Mouse (Mus musculus): Measurements from ENCODE around the gene Trim71.

DNA sequence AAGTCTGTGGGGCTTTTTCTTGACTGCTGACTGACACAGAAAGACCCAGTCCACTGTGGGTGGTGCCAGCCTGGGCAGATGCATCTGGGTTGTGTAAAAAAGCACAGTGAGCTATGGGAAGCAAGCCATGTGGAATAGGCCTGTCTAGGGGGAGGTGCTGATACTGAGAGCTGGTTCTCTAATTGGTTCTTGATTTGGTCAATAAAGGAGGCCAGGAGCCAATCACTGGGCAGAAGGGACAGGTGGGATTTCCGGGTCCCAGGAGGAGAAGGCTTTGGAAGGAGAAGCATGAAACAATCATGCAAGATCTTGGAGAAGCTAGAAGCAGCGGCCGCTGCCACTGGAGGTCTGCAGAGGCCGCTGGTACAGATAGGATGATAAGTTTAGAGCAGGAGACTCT, 48.4 kb upstream of the Trim71 start:
- TF ChIP-seq E2F4 (IDR thresholded peaks at IDR 0.05; ENCODE audit: borderline replicate concordance, low read depth, low read length) (no peak), CTCF (IDR thresholded peaks at IDR 0.05 in 2 of 3, conservative IDR thresholded peaks at IDR 0.05 in 1 of 3; ENCODE audit: control insufficient read depth in 1 of 3, insufficient read depth in 1 of 3, low read depth in 2 of 3, low read length in 3 of 3, poor library complexity in 1 of 3, severe bottlenecking in 1 of 3) (no peak), POLR2A (IDR thresholded peaks at IDR 0.05; ENCODE audit: control insufficient read depth in 1 of 2, insufficient read depth in 1 of 2, low read depth in 1 of 2, low read length in 2 of 2, poor library complexity in 1 of 2) (no peak), GATA1 (IDR thresholded peaks at IDR 0.05; ENCODE audit: low read depth, low read length) (no peak), EP300 (IDR thresholded peaks at IDR 0.05; ENCODE audit: low read depth in 1 of 2, low read length in 2 of 2) (no peak), ZMIZ1 (IDR thresholded peaks at IDR 0.05; ENCODE audit: low read depth, low read length) (no peak), CHD1 (IDR thresholded peaks at IDR 0.05; ENCODE audit: low read depth, low read length) (no peak), MXI1 (IDR thresholded peaks at IDR 0.05; ENCODE audit: low read depth, low read length) (no peak), NRF1 (IDR thresholded peaks at IDR 0.05; ENCODE audit: insufficient read depth, low read depth, low read length, poor library complexity, severe bottlenecking) (no peak)

All from MEL (cell line).